Mouse (Mus musculus): ENCODE data around the gene Pde4a. TPM values are rescaled to one million over a fixed set of nuclear protein-coding genes. Genes with fewer than 3 reads are reported as not detected.

Gene Pde4a
- total RNA-seq, 1 experiment = 3.2 TPM

DNA sequence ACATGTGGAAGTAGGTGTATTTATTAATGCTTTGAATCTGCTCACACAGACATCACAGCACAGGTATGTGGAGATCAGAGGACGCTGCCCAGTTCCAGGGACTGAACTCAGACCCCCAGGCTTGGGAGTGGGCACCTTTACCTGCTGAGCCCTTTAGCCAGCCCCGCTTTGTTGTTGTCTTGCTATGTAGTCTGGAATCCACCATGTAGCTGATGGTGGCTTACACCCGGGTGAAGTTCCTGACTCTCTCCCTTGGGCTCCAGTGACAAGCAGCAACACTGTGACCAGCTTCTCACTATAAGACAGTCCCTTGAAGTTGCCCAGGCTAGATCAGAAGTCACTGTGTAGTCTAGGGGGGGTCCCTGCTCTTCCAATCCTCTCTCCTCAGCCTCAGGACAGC is 21.2 kb upstream of the Pde4a start:
- Histone ChIP-seq H3K4me3 (ENCODE audit: insufficient read depth in 1 of 2, low read depth in 1 of 2, low read length in 2 of 2, poor library complexity in 1 of 2, severe bottlenecking in 1 of 2) (no peak overlapping the region), H3K9me3 (ENCODE audit: control insufficient read depth, insufficient read depth, low read depth, low read length) (no peaks in the 10 kb centered on the region), H3K9ac (ENCODE audit: insufficient read depth, low read depth, low read length, poor library complexity, severe bottlenecking) (no peak overlapping the region), H3K36me3 (ENCODE audit: control insufficient read depth, insufficient read depth, low read length, poor library complexity, severe bottlenecking) (peaks cover 56% of the 10 kb centered on the region), H3K4me1 (ENCODE audit: control insufficient read depth in 2 of 2, insufficient read depth in 2 of 2, low read length in 2 of 2, poor library complexity in 1 of 2) (peaks cover 2 to 12% of the 10 kb centered on the region in 2 experiments; a peak in 3 of 4 replicates), H3K27ac (ENCODE audit: insufficient read depth, low read depth, low read length, poor library complexity, severe bottlenecking) (no peak overlapping the region)
- TF ChIP-seq ZC3H11A (IDR thresholded peaks at IDR 0.05; ENCODE audit: borderline replicate concordance, low read depth, low read length) (no peak), HCFC1 (IDR thresholded peaks at IDR 0.05; ENCODE audit: borderline replicate concordance, insufficient read depth, low read length) (no peak)
- no peak for DNase-seq (ENCODE audit: low read depth, low spot score)
- in situ Hi-C loops (cut with MboI; ENCODE audit: low sequenced_read_pairs in 2 of 2, unreplicated experiment in 2 of 2) = no loop called here

DNA sequence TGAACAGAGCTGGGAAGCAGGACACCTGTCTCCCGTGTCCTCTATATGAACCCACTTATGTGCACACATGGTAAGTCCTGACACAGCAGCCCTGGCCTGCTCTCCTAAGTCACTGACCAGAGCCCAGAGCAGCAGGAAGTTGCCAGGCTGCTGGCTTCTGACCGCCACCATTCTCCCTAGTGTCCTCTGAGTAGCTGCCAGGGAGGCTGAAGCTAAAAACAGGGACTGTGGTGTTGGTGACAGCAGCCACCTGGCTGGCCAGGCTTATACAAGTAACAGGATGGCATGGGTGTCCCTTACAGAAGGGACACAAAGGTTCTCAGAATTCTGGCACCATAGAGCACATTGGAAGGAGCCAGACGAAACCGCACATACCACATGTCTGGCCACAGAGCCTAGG is 20.1 kb upstream of the Pde4a start:
- Histone ChIP-seq H3K9me3 (ENCODE audit: control insufficient read depth, insufficient read depth, low read depth, low read length) (no peaks in the 10 kb centered on the region), H3K36me3 (ENCODE audit: control insufficient read depth, insufficient read depth, low read length, poor library complexity, severe bottlenecking) (peaks cover 46% of the 10 kb centered on the region), H3K27ac (ENCODE audit: insufficient read depth, low read depth, low read length, poor library complexity, severe bottlenecking) (no peak overlapping the region), H3K4me1 (ENCODE audit: control insufficient read depth in 2 of 2, insufficient read depth in 2 of 2, low read length in 2 of 2, poor library complexity in 1 of 2) (peaks cover 2 to 12% of the 10 kb centered on the region in 2 experiments; a peak in 3 of 4 replicates), H3K9ac (ENCODE audit: insufficient read depth, low read depth, low read length, poor library complexity, severe bottlenecking) (no peak overlapping the region), H3K4me3 (ENCODE audit: insufficient read depth in 1 of 2, low read depth in 1 of 2, low read length in 2 of 2, poor library complexity in 1 of 2, severe bottlenecking in 1 of 2) (no peak overlapping the region)
- in situ Hi-C loops (cut with MboI; ENCODE audit: low sequenced_read_pairs in 2 of 2, unreplicated experiment in 2 of 2) = no loop called here
- no peak for TF ChIP-seq MAFK (IDR thresholded peaks at IDR 0.05; ENCODE audit: insufficient read depth, low read depth, low read length)
- DNase-seq (ENCODE audit: low read depth, low spot score) = no peak

- peak overlapping the region; percentile 34; the same call in 1 of the 2 replicates for H3K9ac ChIP-seq (ENCODE audit: insufficient read depth, low read depth, low read length, poor library complexity, severe bottlenecking)
Observed at GRCm38 (mm10) chr9:21146722-21147121, 18.8 kb upstream of the Pde4a start.

DNA sequence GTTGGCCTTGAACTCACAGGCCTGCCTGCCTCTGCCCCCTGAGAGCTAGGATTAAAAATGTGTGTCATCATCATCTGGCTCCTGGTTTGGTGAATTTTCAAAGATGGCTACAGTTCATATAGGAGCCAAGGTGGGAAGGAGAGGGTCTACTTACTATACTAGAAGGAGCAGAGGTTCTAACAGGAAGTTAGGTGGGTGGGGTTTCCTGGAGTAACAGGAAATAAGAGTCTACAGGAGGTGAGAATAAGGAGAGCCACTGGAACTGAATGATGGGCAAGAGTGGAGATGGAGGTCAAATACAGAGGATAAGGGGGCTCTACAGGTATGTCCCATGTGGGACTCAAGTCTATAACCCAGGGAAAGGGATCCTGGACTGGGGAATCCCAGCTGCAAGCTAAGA is 17.1 kb upstream of the Pde4a start:
- Histone ChIP-seq H3K27ac (ENCODE audit: insufficient read depth, low read depth, low read length, poor library complexity, severe bottlenecking) (no peak overlapping the region), H3K4me3 (ENCODE audit: insufficient read depth in 1 of 2, low read depth in 1 of 2, low read length in 2 of 2, poor library complexity in 1 of 2, severe bottlenecking in 1 of 2) (peak overlapping the region; percentile 87 to 97; a peak in 3 of 4 replicates), H3K9ac (ENCODE audit: insufficient read depth, low read depth, low read length, poor library complexity, severe bottlenecking) (peak overlapping the region; percentile 99; the same call in 1 of the 2 replicates), H3K4me1 (ENCODE audit: control insufficient read depth in 2 of 2, insufficient read depth in 2 of 2, low read length in 2 of 2, poor library complexity in 1 of 2) (peaks cover 2 to 12% of the 10 kb centered on the region in 2 experiments; a peak in 3 of 4 replicates), H3K36me3 (ENCODE audit: control insufficient read depth, insufficient read depth, low read length, poor library complexity, severe bottlenecking) (peaks cover 25% of the 10 kb centered on the region), H3K9me3 (ENCODE audit: control insufficient read depth, insufficient read depth, low read depth, low read length) (no peaks in the 10 kb centered on the region)
- no peak for TF ChIP-seq CHD2 (IDR thresholded peaks at IDR 0.05; ENCODE audit: low read depth, low read length)
- no peak for TF ChIP-seq HCFC1 (IDR thresholded peaks at IDR 0.05; ENCODE audit: borderline replicate concordance, insufficient read depth, low read length)
- no peak for TF ChIP-seq ZC3H11A (IDR thresholded peaks at IDR 0.05; ENCODE audit: borderline replicate concordance, low read depth, low read length)
- no peak for TF ChIP-seq MAFK (IDR thresholded peaks at IDR 0.05; ENCODE audit: insufficient read depth, low read depth, low read length)
- TF ChIP-seq ZNF384 (IDR thresholded peaks at IDR 0.05; ENCODE audit: low read depth, low read length) = no peak
- in situ Hi-C loops (cut with MboI; ENCODE audit: low sequenced_read_pairs in 2 of 2, unreplicated experiment in 2 of 2) = no loop called here
- no peak for DNase-seq (ENCODE audit: low read depth, low spot score)

More at GRCm38 (mm10) chr9:21146722-21147121, 18.8 kb upstream of the Pde4a start:
- Histone ChIP-seq H3K36me3 (ENCODE audit: control insufficient read depth, insufficient read depth, low read length, poor library complexity, severe bottlenecking) (peaks cover 36% of the 10 kb centered on the region), H3K9me3 (ENCODE audit: control insufficient read depth, insufficient read depth, low read depth, low read length) (no peaks in the 10 kb centered on the region), H3K27ac (ENCODE audit: insufficient read depth, low read depth, low read length, poor library complexity, severe bottlenecking) (no peak overlapping the region), H3K4me3 (ENCODE audit: insufficient read depth in 1 of 2, low read depth in 1 of 2, low read length in 2 of 2, poor library complexity in 1 of 2, severe bottlenecking in 1 of 2) (no peak overlapping the region), H3K4me1 (ENCODE audit: control insufficient read depth in 2 of 2, insufficient read depth in 2 of 2, low read length in 2 of 2, poor library complexity in 1 of 2) (peaks cover 2 to 12% of the 10 kb centered on the region in 2 experiments; a peak in 3 of 4 replicates)
- in situ Hi-C loops (cut with MboI; ENCODE audit: low sequenced_read_pairs in 2 of 2, unreplicated experiment in 2 of 2) = no loop called here
- TF ChIP-seq MAFK (IDR thresholded peaks at IDR 0.05; ENCODE audit: insufficient read depth, low read depth, low read length) = no peak
- no peak for TF ChIP-seq ZC3H11A (IDR thresholded peaks at IDR 0.05; ENCODE audit: borderline replicate concordance, low read depth, low read length)
- no peak for TF ChIP-seq ZNF384 (IDR thresholded peaks at IDR 0.05; ENCODE audit: low read depth, low read length)
- TF ChIP-seq CHD2 (IDR thresholded peaks at IDR 0.05; ENCODE audit: low read depth, low read length) = no peak
- TF ChIP-seq HCFC1 (IDR thresholded peaks at IDR 0.05; ENCODE audit: borderline replicate concordance, insufficient read depth, low read length) = no peak
- no peak for DNase-seq (ENCODE audit: low read depth, low spot score)

DNA sequence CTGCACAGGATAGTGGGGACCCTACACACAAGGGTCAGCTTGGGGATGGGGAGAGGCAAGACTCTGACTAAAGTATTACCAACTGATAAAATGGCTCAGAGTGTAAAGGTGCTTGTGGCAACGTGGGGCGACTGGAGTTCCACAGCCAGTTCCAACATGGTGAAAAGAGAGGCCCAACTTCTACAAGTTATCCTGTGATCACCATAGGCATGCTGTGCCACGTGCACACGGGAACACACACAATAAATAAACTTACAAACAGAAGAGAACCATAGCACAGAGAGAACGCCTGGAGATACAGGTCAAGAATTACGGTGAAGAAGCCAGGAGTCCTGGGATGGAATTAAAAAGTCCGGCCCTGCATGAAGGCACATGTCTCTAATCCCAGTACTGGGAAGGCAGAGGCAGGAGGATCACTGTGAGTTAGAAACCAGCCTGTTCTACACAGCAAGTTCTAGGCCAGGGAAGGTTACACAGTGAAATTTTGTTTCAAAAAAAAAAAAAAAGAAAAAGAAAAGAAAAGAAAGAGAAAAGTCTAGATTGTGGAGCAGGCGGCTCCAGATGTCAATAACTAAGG is 16.3 kb upstream of the Pde4a start:
- peaks cover 2 to 15% of the 10 kb centered on the region in 2 experiments; a peak in 3 of 4 replicates for H3K4me1 ChIP-seq (ENCODE audit: control insufficient read depth in 2 of 2, insufficient read depth in 2 of 2, low read length in 2 of 2, poor library complexity in 1 of 2)

More for the DNA sequence above, 16.3 kb upstream of the Pde4a start:
- peak overlapping the region; percentile 99 for H3K9ac ChIP-seq (ENCODE audit: insufficient read depth, low read depth, low read length, poor library complexity, severe bottlenecking)
- peaks cover 24% of the 10 kb centered on the region for H3K36me3 ChIP-seq (ENCODE audit: control insufficient read depth, insufficient read depth, low read length, poor library complexity, severe bottlenecking)
- peak overlapping the region; percentile 96; the same call in 1 of the 2 replicates for H3K27ac ChIP-seq (ENCODE audit: insufficient read depth, low read depth, low read length, poor library complexity, severe bottlenecking)
- TF ChIP-seq ZC3H11A (IDR thresholded peaks at IDR 0.05; ENCODE audit: borderline replicate concordance, low read depth, low read length) (no peak), ZNF384 (IDR thresholded peaks at IDR 0.05; ENCODE audit: low read depth, low read length) (0 out of 2 replicates have a peak, but pooled peaks have one; percentile 14)
- in situ Hi-C loops (cut with MboI; ENCODE audit: low sequenced_read_pairs in 2 of 2, unreplicated experiment in 2 of 2) = no loop called here
- DNase-seq (ENCODE audit: low read depth, low spot score) = no peak
- H3K9me3 ChIP-seq (ENCODE audit: control insufficient read depth, insufficient read depth, low read depth, low read length) = no peaks in the 10 kb centered on the region
- peak overlapping the region; percentile 87 to 97 for H3K4me3 ChIP-seq (ENCODE audit: insufficient read depth in 1 of 2, low read depth in 1 of 2, low read length in 2 of 2, poor library complexity in 1 of 2, severe bottlenecking in 1 of 2)

All from ES-E14 (cell line).